Mouse (Mus musculus) hindbrain, embryonic 14.5 days (tissue): ENCODE results near the gene Gm20696. TPM values are rescaled to one million over a fixed set of nuclear protein-coding genes. Genes with fewer than 3 reads are reported as not detected.

ENCODE experiments used
- ATAC-seq: fragments of 200-750 bp; cut with Nextera tagmentation; 2 replicates; pipeline ENCODE4 v1.8.0; 2017; ENCODE audit warnings: moderate number of reproducible peaks, mild to moderate bottlenecking, moderate TSS enrichment, moderate library complexity; ENCODE audit not compliant: low FRiP score
- DNase-seq: peaks from one replicate; pipeline ENCODE4 v3.0.0-alpha.2; 2015; ENCODE audit warnings: low spot score
- H3K27ac ChIP-seq: fragments of 300-500 bp; sonication (generic); 2 replicates; pipeline ENCODE4 v1.5.1; 2014; ENCODE audit warnings: mild to moderate bottlenecking, moderate library complexity
- H3K27me3 ChIP-seq: fragments of 300-500 bp; sonication (generic); 2 replicates; pipeline ENCODE4 v1.6.1; 2014; ENCODE audit warnings: mild to moderate bottlenecking, low read length, mixed read lengths; ENCODE audit not compliant: control insufficient read depth, insufficient read depth
- H3K36me3 ChIP-seq: fragments of 300-500 bp; sonication (generic); replicated peaks from 2 replicates; pipeline ENCODE4 v1.6.1; 2014; ENCODE audit not compliant: control insufficient read depth, insufficient read depth
- H3K4me1 ChIP-seq: fragments of 300-500 bp; sonication (generic); replicated peaks from 2 replicates; pipeline ENCODE4 v1.6.1; 2014; ENCODE audit warnings: antibody characterized with exemption, low read length, mixed read lengths; ENCODE audit not compliant: control insufficient read depth, insufficient read depth
- H3K4me2 ChIP-seq: fragments of 300-500 bp; sonication (generic); replicated peaks from 2 replicates; pipeline ENCODE4 v1.6.1; 2014; ENCODE audit warnings: mild to moderate bottlenecking, moderate library complexity
- H3K4me3 ChIP-seq: fragments of 300-500 bp; sonication (generic); replicated peaks from 2 replicates; pipeline ENCODE4 v1.5.1; 2014; ENCODE audit warnings: mild to moderate bottlenecking, low read length
- H3K9ac ChIP-seq: fragments of 300-500 bp; sonication (generic); 2 replicates; pipeline ENCODE4 v1.6.1; 2014
- H3K9me3 ChIP-seq: fragments of 300-500 bp; sonication (generic); 2 replicates; pipeline ENCODE4 v1.6.1; 2016; ENCODE audit warnings: low read length; ENCODE audit not compliant: control insufficient read depth
- WGBS: fragments of 180-500 bp; shearing (Covaris S2); extraction: QIAGEN DNeasy Blood & Tissue Kit; methylation state at CpG from one replicate; pipeline ENCODE4 v1.1.7; 2014; 5-methylcytosine and 5-hydroxymethylcytosine counted together
- polyA plus RNA-seq: library from polyadenylated mRNA; unstranded; fragments of >200 nt; fragmentation: Nextera tagmentation; extraction: Ambion mirVana; gene quantifications from 2 replicates; pipeline ENCODE4 v1.2.1, GENCODE M21; 2014

The Gm20696 gene
- polyA plus RNA-seq, 1 experiment from 2014 or later = 2.6 TPM

DNA sequence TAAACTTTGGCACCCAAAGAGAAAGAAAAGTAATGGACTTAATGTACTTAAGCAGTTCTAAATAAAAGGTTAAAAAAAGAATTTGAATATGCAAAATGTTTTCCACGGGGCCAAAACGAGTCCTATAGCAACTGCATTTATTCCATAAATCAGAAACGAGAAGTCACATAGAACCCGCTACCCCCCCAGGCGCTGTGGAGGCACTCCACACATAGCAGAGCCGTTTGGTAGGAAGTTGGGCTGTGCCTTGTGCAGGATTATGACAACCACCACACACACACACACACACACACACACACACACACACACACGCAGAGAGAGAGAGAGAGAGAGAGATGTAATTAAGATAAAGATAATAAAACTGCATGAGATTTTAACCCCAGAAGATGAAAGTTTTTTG lies 46.1 kb downstream of the Gm20696 start:
- Histone ChIP-seq H3K9ac (no peak overlapping the region), H3K4me3 (no peak overlapping the region), H3K9me3 (no peaks in the 10 kb centered on the region), H3K27ac (no peak overlapping the region), H3K27me3 (0 out of 2 replicates have a peak, but pooled peaks cover 4% of the 10 kb centered on the region), H3K4me2 (no peak overlapping the region), H3K4me1 (peaks cover 2% of the 10 kb centered on the region), H3K36me3 (no peaks in the 10 kb centered on the region)
- ATAC-seq (no peak), DNase-seq (no peak)
- WGBS = 77% methylated on average over 7 of the region's 7 CpGs

DNA sequence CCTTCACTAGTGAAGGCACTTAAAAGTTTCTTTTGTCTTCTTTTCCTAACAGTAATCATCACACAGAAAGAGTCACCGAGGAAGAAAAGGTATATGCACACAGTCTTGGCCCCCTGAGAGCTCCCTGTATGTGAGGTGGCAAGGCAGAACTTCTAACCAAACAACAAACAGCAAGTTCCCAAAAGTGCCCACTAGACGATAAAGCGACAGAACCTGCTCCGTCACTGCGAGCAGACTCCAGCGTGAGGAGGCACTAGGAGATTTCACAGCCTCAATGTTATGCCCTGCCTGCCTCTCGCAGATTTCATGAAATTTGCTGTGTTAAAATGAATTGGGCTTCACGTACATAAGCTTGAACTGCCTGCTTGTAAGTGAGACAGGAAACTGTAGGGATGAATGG lies 46.6 kb downstream of the Gm20696 start:
- Histone ChIP-seq H3K9ac (no peak overlapping the region), H3K36me3 (no peaks in the 10 kb centered on the region), H3K4me2 (no peak overlapping the region), H3K27me3 (0 out of 2 replicates have a peak, but pooled peaks cover 4% of the 10 kb centered on the region), H3K4me3 (no peak overlapping the region), H3K27ac (no peak overlapping the region), H3K9me3 (no peaks in the 10 kb centered on the region), H3K4me1 (peaks cover 6% of the 10 kb centered on the region)
- 77% methylated on average over 8 of the region's 8 CpGs for WGBS
- no peak for DNase-seq
- no peak for ATAC-seq

DNA sequence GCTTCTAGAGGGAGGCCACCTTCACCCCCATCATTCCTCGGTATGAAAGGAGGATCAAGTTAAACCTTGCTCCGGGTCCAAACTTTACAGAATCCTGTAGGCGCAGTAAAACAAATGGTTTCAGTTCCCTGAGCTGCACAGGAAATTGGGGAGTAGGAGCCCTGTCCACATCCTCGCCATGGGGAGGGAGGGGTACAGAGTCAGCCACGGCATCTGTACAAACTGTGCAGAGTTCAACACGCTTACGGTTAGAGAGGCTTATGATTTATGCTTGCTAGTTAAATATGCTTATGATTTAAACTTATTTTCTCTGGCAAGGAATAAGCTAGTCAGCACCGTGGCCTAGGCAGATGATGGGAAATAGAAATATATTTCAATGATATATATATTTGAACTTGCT lies 47.1 kb downstream of the Gm20696 start:
- WGBS = 82% methylated on average over 8 of the region's 8 CpGs

DNA sequence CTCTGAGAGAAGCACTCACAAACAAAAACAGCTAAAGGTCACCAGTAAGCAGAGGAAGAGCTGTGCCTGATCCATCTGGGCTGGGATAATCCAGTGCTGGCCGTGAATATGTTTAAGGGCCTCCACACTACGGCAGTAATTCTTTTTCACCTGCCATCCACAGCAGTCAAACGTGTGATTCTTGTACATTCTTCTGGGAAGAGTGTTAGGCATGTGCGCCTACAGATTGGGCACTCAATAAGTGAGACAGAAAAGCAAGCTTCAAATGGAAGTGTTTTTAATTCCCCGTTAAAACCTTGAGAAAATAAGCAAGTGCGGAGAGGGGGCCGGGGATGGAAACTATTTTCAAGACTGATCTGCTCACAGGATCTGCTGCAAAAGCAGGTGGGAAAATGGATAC lies 48.7 kb downstream of the Gm20696 start:
- no peak for ATAC-seq
- Histone ChIP-seq H3K9me3 (no peaks in the 10 kb centered on the region), H3K9ac (no peak overlapping the region), H3K36me3 (no peaks in the 10 kb centered on the region), H3K4me3 (no peak overlapping the region), H3K27ac (no peak overlapping the region), H3K4me2 (no peak overlapping the region), H3K4me1 (peaks cover 8% of the 10 kb centered on the region), H3K27me3 (peaks cover 13% of the 10 kb centered on the region)
- no peak for DNase-seq
- whole genome bisulfite sequencing = 78% methylated on average over 7 of the region's 7 CpGs

More for the DNA sequence above, 47.1 kb downstream of the Gm20696 start:
- 0 out of 2 replicates have a peak, but pooled peaks cover 4% of the 10 kb centered on the region for H3K27me3 ChIP-seq
- no peak overlapping the region for H3K9ac ChIP-seq
- no peak for DNase-seq
- ATAC-seq = no peak
- no peaks in the 10 kb centered on the region for H3K36me3 ChIP-seq
- H3K4me1 ChIP-seq = peaks cover 8% of the 10 kb centered on the region
- no peak overlapping the region for H3K27ac ChIP-seq
- H3K9me3 ChIP-seq = no peaks in the 10 kb centered on the region
- H3K4me2 ChIP-seq = no peak overlapping the region
- H3K4me3 ChIP-seq = no peak overlapping the region

- Histone ChIP-seq H3K9ac (no peak overlapping the region), H3K36me3 (no peaks in the 10 kb centered on the region), H3K9me3 (no peaks in the 10 kb centered on the region), H3K4me2 (no peak overlapping the region), H3K27me3 (peaks cover 16% of the 10 kb centered on the region), H3K27ac (no peak overlapping the region), H3K4me3 (no peak overlapping the region), H3K4me1 (peaks cover 8% of the 10 kb centered on the region)
- ATAC-seq (no peak), DNase-seq (no peak)
- whole genome bisulfite sequencing = 70% methylated on average over 1 of the region's 1 CpGs
Measured at GRCm38 (mm10) chr6:99617415-99617814, 49.2 kb downstream of the Gm20696 start.

DNA sequence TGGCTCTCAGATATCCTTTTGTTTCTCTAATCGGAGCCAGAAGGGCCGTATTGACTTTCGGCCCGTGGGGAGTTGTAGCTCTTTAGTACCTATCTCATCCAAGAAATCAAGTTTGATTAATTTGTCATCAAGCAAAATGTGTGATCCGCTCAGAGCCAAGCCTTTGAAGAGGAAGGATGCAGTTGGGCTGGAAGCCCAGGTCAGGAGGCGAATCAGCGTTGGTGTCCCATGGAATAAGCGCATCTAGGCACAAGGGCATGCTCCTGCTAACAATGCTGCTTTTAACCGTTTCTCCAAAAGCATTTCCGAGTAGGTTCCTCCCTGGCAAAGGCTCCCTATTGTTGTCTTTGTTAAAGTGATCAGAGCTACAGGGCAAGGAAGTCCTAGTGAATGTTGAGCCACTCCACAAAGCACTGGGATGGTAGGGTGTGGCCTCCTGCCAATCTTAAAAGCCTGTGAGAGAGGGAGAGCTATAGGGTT lies 51.3 kb downstream of the Gm20696 start:
- no peak overlapping the region for H3K4me2 ChIP-seq
- no peak for DNase-seq
- H3K4me3 ChIP-seq = no peak overlapping the region
- ATAC-seq = no peak
- peaks cover 8% of the 10 kb centered on the region for H3K4me1 ChIP-seq
- H3K9ac ChIP-seq = no peak overlapping the region
- WGBS = 5% methylated on average over 10 of the region's 10 CpGs
- no peaks in the 10 kb centered on the region for H3K9me3 ChIP-seq
- H3K36me3 ChIP-seq = no peaks in the 10 kb centered on the region
- no peak overlapping the region for H3K27ac ChIP-seq
- H3K27me3 ChIP-seq = peaks cover 16% of the 10 kb centered on the region

- no peak overlapping the region for H3K4me2 ChIP-seq
- no peak for ATAC-seq
- no peak overlapping the region for H3K27ac ChIP-seq
- no peak overlapping the region for H3K4me3 ChIP-seq
- WGBS = 58% methylated on average over 17 of the region's 17 CpGs
- H3K4me1 ChIP-seq = peaks cover 8% of the 10 kb centered on the region
- no peak for DNase-seq
- H3K36me3 ChIP-seq = no peaks in the 10 kb centered on the region
- H3K9ac ChIP-seq = no peak overlapping the region
- H3K27me3 ChIP-seq = peaks cover 16% of the 10 kb centered on the region
- no peaks in the 10 kb centered on the region for H3K9me3 ChIP-seq
Measured at GRCm38 (mm10) chr6:99614566-99615271, 51.9 kb downstream of the Gm20696 start.

DNA sequence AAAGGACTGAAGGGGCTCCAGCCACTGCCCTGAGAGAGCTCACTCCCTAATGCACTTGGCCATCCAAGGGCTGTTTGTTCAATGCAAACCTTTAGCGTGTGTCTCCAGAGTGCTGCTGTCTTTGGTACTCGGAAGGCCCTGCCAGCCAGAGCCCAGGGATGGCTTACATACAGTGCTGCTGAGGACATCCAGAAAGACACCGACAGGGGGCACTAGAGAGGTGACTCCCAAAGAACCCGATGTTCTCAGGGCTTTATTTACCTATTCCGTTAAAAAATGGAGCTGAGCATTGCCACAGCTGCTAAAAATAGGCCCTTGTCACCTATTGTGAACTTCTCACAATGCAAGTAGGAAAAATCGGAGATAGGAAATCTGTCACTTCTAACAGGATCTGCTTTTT lies 54.7 kb downstream of the Gm20696 start:
- Histone ChIP-seq H3K4me1 (peaks cover 8% of the 10 kb centered on the region), H3K9me3 (no peaks in the 10 kb centered on the region), H3K27me3 (peaks cover 16% of the 10 kb centered on the region), H3K27ac (no peak overlapping the region), H3K9ac (no peak overlapping the region), H3K4me2 (no peak overlapping the region), H3K36me3 (no peaks in the 10 kb centered on the region), H3K4me3 (no peak overlapping the region)
- no peak for ATAC-seq
- 61% methylated on average over 6 of the region's 6 CpGs for WGBS
- DNase-seq = no peak

- Histone ChIP-seq H3K36me3 (no peaks in the 10 kb centered on the region), H3K4me3 (no peak overlapping the region), H3K27ac (no peak overlapping the region), H3K9ac (no peak overlapping the region), H3K4me2 (no peak overlapping the region), H3K27me3 (peaks cover 13% of the 10 kb centered on the region), H3K9me3 (no peaks in the 10 kb centered on the region), H3K4me1 (peaks cover 8% of the 10 kb centered on the region)
- 54% methylated on average over 14 of the region's 14 CpGs for WGBS
- ATAC-seq (no peak), DNase-seq (no peak)
Measured at GRCm38 (mm10) chr6:99610454-99611427, 55.9 kb downstream of the Gm20696 start.
